8 mouse cellular contexts compared by ENCODE assay signal in genomic region chr15:11399356-11400067, GRCm38 (mm10). TPM values are rescaled to one million over a fixed set of nuclear protein-coding genes. Genes with fewer than 3 reads are reported as not detected.
DNase-seq lines count a peak whose midpoint lies in the region; ATAC-seq lines count a peak whose summit lies in the region.

Gene Tars (minus strand): TSS chr15:11399665.

- peak within 1 kb of the TSS; percentile 37 to 52; a peak in 3 of 4 replicates for H3K27ac ChIP-seq in heart, embryonic 14.5 days (replicated peaks in 1 of 2; ENCODE audit: control insufficient read depth in 1 of 2, insufficient read depth in 1 of 2, low read depth in 2 of 2, low read length in 2 of 2)
- peak within 1 kb of the TSS; percentile 65 for H3K27ac ChIP-seq in liver, embryonic 13.5 days
- peak within 1 kb of the TSS; percentile 66; the same call in 1 of the 2 replicates for H3K27ac ChIP-seq in stomach, embryonic 16.5 days (ENCODE audit: low read length)

- H3K4me1 ChIP-seq in heart, embryonic 14.5 days (ENCODE audit: control insufficient read depth in 2 of 2, insufficient read depth in 2 of 2, low read length in 2 of 2) = peaks cover 5 to 12% of the 10 kb centered on the region in 2 experiments
- H3K4me1 ChIP-seq in liver, embryonic 13.5 days (replicated peaks) = peaks cover 21% of the 10 kb centered on the region
- peaks cover 9% of the 10 kb centered on the region; the same call in 1 of the 2 replicates for H3K4me1 ChIP-seq in stomach, embryonic 16.5 days (ENCODE audit: control insufficient read depth, insufficient read depth, low read length)

- peak; percentile 99 for ATAC-seq in CD4-positive, CD25-positive, alpha-beta regulatory T cell, adult 4 months
- ATAC-seq in heart, embryonic 14.5 days (ENCODE audit: insufficient number of reproducible peaks, insufficient read depth, low FRiP score, low read depth) = peak; percentile 100
- peak; percentile 100 for ATAC-seq in liver, embryonic 13.5 days (ENCODE audit: low read depth)
- peak; percentile 100 for ATAC-seq in stomach, embryonic 16.5 days (ENCODE audit: insufficient read depth, low FRiP score)

- WGBS in heart, embryonic 14.5 days = under 1% methylated on average over 42 of the region's 42 CpGs
- under 1% methylated on average over 42 of the region's 42 CpGs for WGBS in liver, embryonic 13.5 days (ENCODE audit: insufficient replicate concordance)
- under 1% methylated on average over 42 of the region's 42 CpGs for WGBS in stomach, embryonic 16.5 days

- DNase-seq in c-Kit-negative CD71-positive TER-119-positive erythroid progenitor cells, embryonic 14.5 days (ENCODE audit: low read depth, low spot score) = peak; percentile 97
- peak; percentile 99 for DNase-seq in fibroblast of lung, adult 2 months (ENCODE audit: low read depth)
- peak; percentile 99 for DNase-seq in kidney, postnatal 14 days
- DNase-seq in liver, embryonic 13.5 days = peak; percentile 97
- DNase-seq in neural tube, embryonic 10.5 days (ENCODE audit: extremely low spot score, low spot score) = peak; percentile 93

- H3K4me2 ChIP-seq in heart, embryonic 14.5 days (ENCODE audit: low read length) = peak within 1 kb of the TSS; percentile 78
- peak within 1 kb of the TSS; percentile 85 for H3K4me2 ChIP-seq in liver, embryonic 13.5 days
- H3K4me2 ChIP-seq in stomach, embryonic 16.5 days (ENCODE audit: low read depth, low read length) = peak within 1 kb of the TSS; percentile 83

- peak within 1 kb of the TSS; percentile 85 for H3K9ac ChIP-seq in heart, embryonic 14.5 days (ENCODE audit: low read length)
- H3K9ac ChIP-seq in liver, embryonic 13.5 days = peak within 1 kb of the TSS; percentile 86
- peak within 1 kb of the TSS; percentile 87 for H3K9ac ChIP-seq in stomach, embryonic 16.5 days (ENCODE audit: low read length)

- peaks cover 17% of the 10 kb centered on the region for H3K36me3 ChIP-seq in heart, embryonic 14.5 days (ENCODE audit: control insufficient read depth, insufficient read depth, low read length)
- peaks cover 27% of the 10 kb centered on the region for H3K36me3 ChIP-seq in liver, embryonic 13.5 days
- H3K36me3 ChIP-seq in stomach, embryonic 16.5 days (ENCODE audit: control insufficient read depth, insufficient read depth, low read length) = no peaks in the 10 kb centered on the region

- no peaks in the 10 kb centered on the region for H3K27me3 ChIP-seq in heart, embryonic 14.5 days (ENCODE audit: control insufficient read depth, insufficient read depth, low read length)
- 0 out of 2 replicates have a peak, but pooled peaks cover 5% of the 10 kb centered on the region for H3K27me3 ChIP-seq in liver, embryonic 13.5 days
- H3K27me3 ChIP-seq in stomach, embryonic 16.5 days (ENCODE audit: control insufficient read depth, insufficient read depth, low read length) = no peaks in the 10 kb centered on the region

- H3K4me3 ChIP-seq in heart, embryonic 14.5 days (ENCODE audit: control insufficient read depth in 1 of 2, insufficient read depth in 1 of 2, low read depth in 1 of 2, low read length in 2 of 2) = peak within 1 kb of the TSS; percentile 80 to 86
- peak within 1 kb of the TSS; percentile 89 for H3K4me3 ChIP-seq in liver, embryonic 13.5 days (replicated peaks)
- H3K4me3 ChIP-seq in stomach, embryonic 16.5 days (replicated peaks; ENCODE audit: low read length) = peak within 1 kb of the TSS; percentile 97

- H3K9me3 ChIP-seq in heart, embryonic 14.5 days (ENCODE audit: control insufficient read depth, low read length) = no peaks in the 10 kb centered on the region
- H3K9me3 ChIP-seq in liver, embryonic 13.5 days (replicated peaks) = no peaks in the 10 kb centered on the region
- H3K9me3 ChIP-seq in stomach, embryonic 16.5 days (replicated peaks; ENCODE audit: control insufficient read depth, low read length) = no peaks in the 10 kb centered on the region

RNA-seq across cellular contexts. Expression of gene Tars, which starts in this region (rescaled TPM):
- polyA plus RNA-seq in CD4-positive, CD25-positive, alpha-beta regulatory T cell, adult 4 months (2017; shearing (Covaris generic)) = 10 to 100 TPM; 66.8 to 85.7 TPM
- 32.1 and 34.6 TPM in 2 replicates for polyA plus RNA-seq in heart, embryonic 14.5 days (2014; fragmentation: Nextera tagmentation; extraction: Ambion mirVana)
- 51.1 and 61.5 TPM in 2 replicates for polyA plus RNA-seq in liver, embryonic 13.5 days (2015; fragmentation: Nextera tagmentation; extraction: Ambion mirVana)
- polyA plus RNA-seq in stomach, embryonic 16.5 days (2015; fragmentation: Nextera tagmentation; extraction: Ambion mirVana) = 65.1 and 70.2 TPM in 2 replicates

Comparison
In these comparisons a context has a peak if more than half of its experiments do, and no peak if none do; other contexts are left out.
1. Peak in every context shown above with its lines: DNase-seq, ATAC-seq, H3K4me3 ChIP-seq and H3K27ac ChIP-seq.